Mouse (Mus musculus): ENCODE measurements around the gene Zfp775. TPM values are rescaled to one million over a fixed set of nuclear protein-coding genes. Genes with fewer than 3 reads are reported as not detected.

Zfp775 gene
- total RNA-seq, 1 experiment: 3.5 TPM

GRCm38 (mm10) chr6:48648779-48649178 is 46.9 kb downstream of the Zfp775 start:
- no peaks in the 10 kb centered on the region for H3K9me3 ChIP-seq (ENCODE audit: control insufficient read depth, insufficient read depth, low read depth, low read length)
- no peak overlapping the region for H3K9ac ChIP-seq (ENCODE audit: insufficient read depth, low read depth, low read length, poor library complexity, severe bottlenecking)
- H3K27ac ChIP-seq (ENCODE audit: insufficient read depth, low read depth, low read length, poor library complexity, severe bottlenecking): no peak overlapping the region
- H3K4me1 ChIP-seq (ENCODE audit: control insufficient read depth in 2 of 2, insufficient read depth in 2 of 2, low read length in 2 of 2, poor library complexity in 1 of 2): no peaks in the 10 kb centered on the region
- no peak for DNase-seq (ENCODE audit: low read depth, low spot score)
- TF ChIP-seq HCFC1 (IDR thresholded peaks at IDR 0.05; ENCODE audit: borderline replicate concordance, insufficient read depth, low read length): no peak
- TF ChIP-seq MAFK (IDR thresholded peaks at IDR 0.05; ENCODE audit: insufficient read depth, low read depth, low read length): no peak
- TF ChIP-seq ZNF384 (IDR thresholded peaks at IDR 0.05; ENCODE audit: low read depth, low read length): no peak
- H3K4me3 ChIP-seq (ENCODE audit: insufficient read depth in 1 of 2, low read depth in 1 of 2, low read length in 2 of 2, poor library complexity in 1 of 2, severe bottlenecking in 1 of 2): no peak overlapping the region
- no peaks in the 10 kb centered on the region for H3K36me3 ChIP-seq (ENCODE audit: control insufficient read depth, insufficient read depth, low read length, poor library complexity, severe bottlenecking)
- in situ Hi-C loops (cut with MboI; ENCODE audit: low sequenced_read_pairs in 2 of 2, unreplicated experiment in 2 of 2): no loop called here

DNA sequence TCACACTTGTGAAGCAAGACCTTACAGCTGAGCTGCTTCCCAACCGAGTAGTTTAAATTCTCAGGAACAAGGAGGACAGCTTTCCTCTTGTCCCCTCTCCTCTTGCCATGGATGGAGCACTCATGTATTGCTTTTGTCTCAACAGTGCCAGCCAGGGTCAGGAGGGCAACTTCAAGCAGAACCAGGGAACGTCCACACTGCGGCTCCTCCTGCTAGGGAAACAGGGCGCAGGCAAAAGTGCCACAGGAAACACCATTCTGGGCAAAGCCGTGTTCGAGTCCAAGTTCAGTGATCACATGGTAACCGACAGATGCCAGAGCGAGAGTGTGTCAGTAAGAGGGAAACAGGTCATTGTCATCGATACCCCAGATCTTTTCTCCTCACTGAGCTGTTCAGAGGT is 48.2 kb downstream of the Zfp775 start:
- H3K9ac ChIP-seq (ENCODE audit: insufficient read depth, low read depth, low read length, poor library complexity, severe bottlenecking): no peak overlapping the region
- no peaks in the 10 kb centered on the region for H3K36me3 ChIP-seq (ENCODE audit: control insufficient read depth, insufficient read depth, low read length, poor library complexity, severe bottlenecking)
- no peak for DNase-seq (ENCODE audit: low read depth, low spot score)
- H3K27ac ChIP-seq (ENCODE audit: insufficient read depth, low read depth, low read length, poor library complexity, severe bottlenecking): no peak overlapping the region
- in situ Hi-C loops (cut with MboI; ENCODE audit: low sequenced_read_pairs in 2 of 2, unreplicated experiment in 2 of 2): no loop called here
- no peaks in the 10 kb centered on the region for H3K4me1 ChIP-seq (ENCODE audit: control insufficient read depth in 2 of 2, insufficient read depth in 2 of 2, low read length in 2 of 2, poor library complexity in 1 of 2)
- H3K4me3 ChIP-seq (ENCODE audit: insufficient read depth in 1 of 2, low read depth in 1 of 2, low read length in 2 of 2, poor library complexity in 1 of 2, severe bottlenecking in 1 of 2): no peak overlapping the region
- TF ChIP-seq MAFK (IDR thresholded peaks at IDR 0.05; ENCODE audit: insufficient read depth, low read depth, low read length): no peak
- TF ChIP-seq ZC3H11A (IDR thresholded peaks at IDR 0.05; ENCODE audit: borderline replicate concordance, low read depth, low read length): no peak
- TF ChIP-seq ZNF384 (IDR thresholded peaks at IDR 0.05; ENCODE audit: low read depth, low read length): no peak
- TF ChIP-seq HCFC1 (IDR thresholded peaks at IDR 0.05; ENCODE audit: borderline replicate concordance, insufficient read depth, low read length): no peak
- TF ChIP-seq CHD2 (IDR thresholded peaks at IDR 0.05; ENCODE audit: low read depth, low read length): no peak
- H3K9me3 ChIP-seq (ENCODE audit: control insufficient read depth, insufficient read depth, low read depth, low read length): no peaks in the 10 kb centered on the region

DNA sequence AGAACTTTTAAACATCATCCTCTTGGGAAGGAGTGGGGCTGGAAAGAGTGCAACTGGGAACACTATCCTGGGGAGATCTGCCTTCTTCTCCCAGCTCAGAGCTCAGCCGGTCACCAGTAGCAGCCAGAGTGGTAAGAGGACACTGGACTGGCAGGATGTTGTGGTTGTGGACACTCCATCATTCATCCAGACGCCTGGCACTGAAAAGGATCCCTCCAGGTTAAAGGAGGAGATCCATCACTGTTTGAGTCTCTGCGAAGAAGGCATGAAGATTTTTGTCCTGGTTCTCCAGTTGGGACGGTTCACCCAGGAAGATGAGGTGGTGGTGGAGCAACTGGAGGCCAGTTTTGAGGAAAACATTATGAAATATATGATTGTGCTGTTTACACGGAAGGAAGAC is 56.9 kb downstream of the Zfp775 start:
- TF ChIP-seq MAFK (IDR thresholded peaks at IDR 0.05; ENCODE audit: insufficient read depth, low read depth, low read length) (no peak), ZNF384 (IDR thresholded peaks at IDR 0.05; ENCODE audit: low read depth, low read length) (no peak), ZC3H11A (IDR thresholded peaks at IDR 0.05; ENCODE audit: borderline replicate concordance, low read depth, low read length) (no peak), CHD2 (IDR thresholded peaks at IDR 0.05; ENCODE audit: low read depth, low read length) (no peak), HCFC1 (IDR thresholded peaks at IDR 0.05; ENCODE audit: borderline replicate concordance, insufficient read depth, low read length) (no peak)
- in situ Hi-C loops (cut with MboI; ENCODE audit: low sequenced_read_pairs in 2 of 2, unreplicated experiment in 2 of 2): no loop called here
- no peak for DNase-seq (ENCODE audit: low read depth, low spot score)
- H3K27ac ChIP-seq (ENCODE audit: insufficient read depth, low read depth, low read length, poor library complexity, severe bottlenecking): no peak overlapping the region
- no peaks in the 10 kb centered on the region for H3K4me1 ChIP-seq (ENCODE audit: control insufficient read depth in 2 of 2, insufficient read depth in 2 of 2, low read length in 2 of 2, poor library complexity in 1 of 2)
- H3K9ac ChIP-seq (ENCODE audit: insufficient read depth, low read depth, low read length, poor library complexity, severe bottlenecking): no peak overlapping the region
- H3K4me3 ChIP-seq (ENCODE audit: insufficient read depth in 1 of 2, low read depth in 1 of 2, low read length in 2 of 2, poor library complexity in 1 of 2, severe bottlenecking in 1 of 2): no peak overlapping the region
- H3K36me3 ChIP-seq (ENCODE audit: control insufficient read depth, insufficient read depth, low read length, poor library complexity, severe bottlenecking): no peaks in the 10 kb centered on the region
- no peaks in the 10 kb centered on the region for H3K9me3 ChIP-seq (ENCODE audit: control insufficient read depth, insufficient read depth, low read depth, low read length)

GRCm38 (mm10) chr6:48664750-48665149 is 62.9 kb downstream of the Zfp775 start:
- Histone ChIP-seq H3K4me3 (ENCODE audit: insufficient read depth in 1 of 2, low read depth in 1 of 2, low read length in 2 of 2, poor library complexity in 1 of 2, severe bottlenecking in 1 of 2) (no peak overlapping the region), H3K9ac (ENCODE audit: insufficient read depth, low read depth, low read length, poor library complexity, severe bottlenecking) (no peak overlapping the region), H3K36me3 (ENCODE audit: control insufficient read depth, insufficient read depth, low read length, poor library complexity, severe bottlenecking) (no peaks in the 10 kb centered on the region), H3K27ac (ENCODE audit: insufficient read depth, low read depth, low read length, poor library complexity, severe bottlenecking) (no peak overlapping the region), H3K9me3 (ENCODE audit: control insufficient read depth, insufficient read depth, low read depth, low read length) (no peaks in the 10 kb centered on the region), H3K4me1 (ENCODE audit: control insufficient read depth in 2 of 2, insufficient read depth in 2 of 2, low read length in 2 of 2, poor library complexity in 1 of 2) (peaks cover 0 to 2% of the 10 kb centered on the region in 2 experiments; a peak in 1 of 4 replicates)
- TF ChIP-seq HCFC1 (IDR thresholded peaks at IDR 0.05; ENCODE audit: borderline replicate concordance, insufficient read depth, low read length): no peak
- no peak for TF ChIP-seq CHD2 (IDR thresholded peaks at IDR 0.05; ENCODE audit: low read depth, low read length)
- no peak for TF ChIP-seq ZNF384 (IDR thresholded peaks at IDR 0.05; ENCODE audit: low read depth, low read length)
- TF ChIP-seq MAFK (IDR thresholded peaks at IDR 0.05; ENCODE audit: insufficient read depth, low read depth, low read length): no peak
- no peak for TF ChIP-seq ZC3H11A (IDR thresholded peaks at IDR 0.05; ENCODE audit: borderline replicate concordance, low read depth, low read length)
- DNase-seq (ENCODE audit: low read depth, low spot score): no peak
- in situ Hi-C loops (cut with MboI; ENCODE audit: low sequenced_read_pairs in 2 of 2, unreplicated experiment in 2 of 2): no loop called here

DNA sequence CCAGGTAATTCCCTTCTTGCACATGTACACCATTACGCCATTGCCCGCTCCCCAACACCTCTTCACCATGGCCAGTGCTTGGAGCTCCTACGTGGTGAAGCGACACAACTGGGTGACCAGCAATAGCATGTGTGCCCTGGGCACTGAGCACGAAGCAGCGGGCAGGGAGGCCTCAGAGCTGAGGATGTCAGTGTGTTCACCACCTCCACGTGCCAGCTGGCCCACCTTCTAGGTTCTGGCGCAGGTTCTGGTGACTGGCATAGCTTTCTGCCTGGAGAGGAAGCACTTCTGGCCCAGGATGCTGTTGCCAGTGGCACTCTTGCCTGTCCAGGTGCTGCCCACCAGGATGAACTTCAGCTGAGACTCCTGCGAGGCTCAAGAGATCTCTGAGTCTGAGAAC is 63.6 kb downstream of the Zfp775 start:
- no peak for DNase-seq (ENCODE audit: low read depth, low spot score)
- Histone ChIP-seq H3K27ac (ENCODE audit: insufficient read depth, low read depth, low read length, poor library complexity, severe bottlenecking) (no peak overlapping the region), H3K9ac (ENCODE audit: insufficient read depth, low read depth, low read length, poor library complexity, severe bottlenecking) (no peak overlapping the region), H3K4me1 (ENCODE audit: control insufficient read depth in 2 of 2, insufficient read depth in 2 of 2, low read length in 2 of 2, poor library complexity in 1 of 2) (peaks cover 0 to 2% of the 10 kb centered on the region in 2 experiments; a peak in 1 of 4 replicates), H3K4me3 (ENCODE audit: insufficient read depth in 1 of 2, low read depth in 1 of 2, low read length in 2 of 2, poor library complexity in 1 of 2, severe bottlenecking in 1 of 2) (no peak overlapping the region), H3K9me3 (ENCODE audit: control insufficient read depth, insufficient read depth, low read depth, low read length) (no peaks in the 10 kb centered on the region), H3K36me3 (ENCODE audit: control insufficient read depth, insufficient read depth, low read length, poor library complexity, severe bottlenecking) (no peaks in the 10 kb centered on the region)
- TF ChIP-seq HCFC1 (IDR thresholded peaks at IDR 0.05; ENCODE audit: borderline replicate concordance, insufficient read depth, low read length) (no peak), ZNF384 (IDR thresholded peaks at IDR 0.05; ENCODE audit: low read depth, low read length) (no peak), ZC3H11A (IDR thresholded peaks at IDR 0.05; ENCODE audit: borderline replicate concordance, low read depth, low read length) (no peak), MAFK (IDR thresholded peaks at IDR 0.05; ENCODE audit: insufficient read depth, low read depth, low read length) (no peak), CHD2 (IDR thresholded peaks at IDR 0.05; ENCODE audit: low read depth, low read length) (no peak)
- in situ Hi-C loops (cut with MboI; ENCODE audit: low sequenced_read_pairs in 2 of 2, unreplicated experiment in 2 of 2): no loop called here

Data from ES-E14 (cell line).